Mouse (Mus musculus): ENCODE results near the gene Rnf215. TPM values are rescaled to one million over a fixed set of nuclear protein-coding genes. Genes with fewer than 3 reads are reported as not detected.
"Not testable (repeated sequence)": the region's sequence is repeated elsewhere in the genome, so short reads cannot be mapped to it uniquely, and the experiment has no call there.

Rnf215 gene
- polyA plus RNA-seq, 1 experiment: 39.5 TPM

DNA sequence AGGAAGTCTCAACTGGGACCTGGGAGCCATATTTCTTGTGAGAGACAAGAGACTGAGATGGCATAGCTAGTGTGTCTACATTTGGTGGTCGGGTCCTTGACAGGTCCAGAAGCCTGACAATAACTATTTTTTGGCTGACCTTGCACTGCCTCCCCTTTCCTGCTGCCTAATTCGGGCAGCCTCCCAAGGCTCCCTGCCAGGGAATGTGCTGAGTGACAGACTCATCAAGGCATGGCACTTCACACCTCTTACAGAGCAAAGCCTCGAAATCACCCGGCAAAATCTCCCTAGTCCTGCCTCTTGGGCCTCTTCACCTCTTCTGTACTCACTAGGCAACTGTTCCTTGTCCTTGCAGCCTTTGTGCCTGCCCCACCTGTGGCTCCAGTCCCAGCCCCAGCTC lies 42.7 kb downstream of the Rnf215 start:
- DNase-seq: no peak
- 4% methylated on average over 4 of the region's 4 CpGs for whole genome bisulfite sequencing
- no peak overlapping the region for H3K4me3 ChIP-seq (replicated peaks; ENCODE audit: insufficient read depth, low read depth, low read length)
- no peak for TF ChIP-seq POLR2A (IDR thresholded peaks at IDR 0.05; ENCODE audit: borderline replicate concordance, insufficient read depth, low read length)
- TF ChIP-seq CTCF (IDR thresholded peaks at IDR 0.05; ENCODE audit: borderline replicate concordance, insufficient read depth, low read depth, low read length): no peak
- no peaks in the 10 kb centered on the region for H3K27me3 ChIP-seq (ENCODE audit: control insufficient read depth, insufficient read depth, low read length)
- H3K27ac ChIP-seq (ENCODE audit: insufficient read depth, low read length): no peak overlapping the region
- H3K4me1 ChIP-seq (ENCODE audit: control insufficient read depth, insufficient read depth, low read length): no peaks in the 10 kb centered on the region

GRCm38 (mm10) chr11:4182061-4182460 lies 47.1 kb downstream of the Rnf215 start:
- Histone ChIP-seq H3K27me3 (ENCODE audit: control insufficient read depth, insufficient read depth, low read length) (no peaks in the 10 kb centered on the region), H3K27ac (ENCODE audit: insufficient read depth, low read length) (no peak overlapping the region), H3K4me1 (ENCODE audit: control insufficient read depth, insufficient read depth, low read length) (no peaks in the 10 kb centered on the region), H3K4me3 (replicated peaks; ENCODE audit: insufficient read depth, low read depth, low read length) (no peak overlapping the region)
- 0% methylated on average over 1 of the region's 1 CpGs for WGBS
- TF ChIP-seq POLR2A (IDR thresholded peaks at IDR 0.05; ENCODE audit: borderline replicate concordance, insufficient read depth, low read length): no peak
- TF ChIP-seq CTCF (IDR thresholded peaks at IDR 0.05; ENCODE audit: borderline replicate concordance, insufficient read depth, low read depth, low read length): no peak
- DNase-seq: no peak

DNA sequence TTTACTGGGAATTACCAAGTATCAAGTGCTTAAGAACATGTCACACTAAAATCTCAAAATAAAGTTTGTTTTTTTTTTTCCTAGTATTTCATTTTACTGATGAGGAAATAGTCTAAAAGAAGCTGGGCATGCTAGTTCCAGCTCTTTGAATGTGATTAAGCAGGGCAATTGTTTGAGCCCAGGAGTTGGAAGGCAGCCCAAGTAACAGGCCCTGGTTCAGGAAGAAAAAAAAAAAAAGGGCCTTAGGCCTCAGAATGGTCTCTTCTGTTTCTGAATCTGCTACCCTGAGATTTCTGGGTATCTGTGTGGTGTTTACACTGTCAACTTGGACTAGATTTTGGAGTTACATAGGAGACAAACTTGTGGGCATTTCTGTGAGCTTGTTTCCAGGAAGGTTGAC lies 48.5 kb downstream of the Rnf215 start:
- Histone ChIP-seq H3K4me1 (ENCODE audit: control insufficient read depth, insufficient read depth, low read length) (peaks cover 9% of the 10 kb centered on the region; the same call in 1 of the 2 replicates), H3K27ac (ENCODE audit: insufficient read depth, low read length) (no peak overlapping the region), H3K4me3 (replicated peaks; ENCODE audit: insufficient read depth, low read depth, low read length) (no peak overlapping the region), H3K27me3 (ENCODE audit: control insufficient read depth, insufficient read depth, low read length) (no peaks in the 10 kb centered on the region)
- no peak for TF ChIP-seq CTCF (IDR thresholded peaks at IDR 0.05; ENCODE audit: borderline replicate concordance, insufficient read depth, low read depth, low read length)
- no peak for TF ChIP-seq POLR2A (IDR thresholded peaks at IDR 0.05; ENCODE audit: borderline replicate concordance, insufficient read depth, low read length)
- DNase-seq: no peak

DNA sequence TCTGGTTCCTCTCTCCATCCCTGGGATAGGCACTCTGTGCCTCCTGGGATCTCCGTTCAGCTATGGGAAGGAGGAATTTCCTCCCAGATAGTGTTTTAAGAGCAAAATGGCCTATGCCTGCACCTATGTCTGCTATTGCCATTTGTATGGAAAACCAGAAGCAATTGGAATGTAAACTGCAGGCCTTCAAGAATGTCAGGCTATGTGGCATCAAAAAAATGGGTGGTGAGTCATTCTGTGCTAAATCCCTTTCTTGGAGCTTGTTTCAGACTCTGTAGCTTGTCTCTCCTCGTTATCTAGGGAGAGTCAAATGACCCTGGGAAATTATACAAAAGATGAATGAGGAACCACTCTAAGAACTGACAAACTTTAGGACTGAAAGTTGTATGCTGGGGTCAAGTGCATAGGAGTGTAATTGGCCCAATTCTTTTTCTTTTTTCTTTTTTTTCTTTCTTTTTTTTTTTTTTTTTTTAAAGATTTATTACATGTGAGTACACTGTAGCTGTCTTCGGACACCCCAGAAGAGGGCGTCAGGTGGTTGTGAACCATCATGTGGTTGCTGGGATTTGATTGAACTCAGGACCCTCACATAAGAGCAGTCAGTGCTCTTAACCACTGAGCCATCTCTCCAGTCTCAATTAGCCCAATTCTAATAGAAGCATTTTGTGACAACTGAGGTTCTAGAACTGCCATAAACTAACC lies 49.4 kb downstream of the Rnf215 start:
- Histone ChIP-seq H3K4me1 (ENCODE audit: control insufficient read depth, insufficient read depth, low read length) (peaks cover 9% of the 10 kb centered on the region; the same call in 1 of the 2 replicates), H3K27me3 (ENCODE audit: control insufficient read depth, insufficient read depth, low read length) (no peaks in the 10 kb centered on the region), H3K4me3 (replicated peaks; ENCODE audit: insufficient read depth, low read depth, low read length) (no peak overlapping the region), H3K27ac (ENCODE audit: insufficient read depth, low read length) (no peak overlapping the region)
- TF ChIP-seq CTCF (IDR thresholded peaks at IDR 0.05; ENCODE audit: borderline replicate concordance, insufficient read depth, low read depth, low read length): no peak
- TF ChIP-seq POLR2A (IDR thresholded peaks at IDR 0.05; ENCODE audit: borderline replicate concordance, insufficient read depth, low read length): no peak
- no peak for DNase-seq
- WGBS: 76% methylated on average over 4 of the region's 4 CpGs

DNA sequence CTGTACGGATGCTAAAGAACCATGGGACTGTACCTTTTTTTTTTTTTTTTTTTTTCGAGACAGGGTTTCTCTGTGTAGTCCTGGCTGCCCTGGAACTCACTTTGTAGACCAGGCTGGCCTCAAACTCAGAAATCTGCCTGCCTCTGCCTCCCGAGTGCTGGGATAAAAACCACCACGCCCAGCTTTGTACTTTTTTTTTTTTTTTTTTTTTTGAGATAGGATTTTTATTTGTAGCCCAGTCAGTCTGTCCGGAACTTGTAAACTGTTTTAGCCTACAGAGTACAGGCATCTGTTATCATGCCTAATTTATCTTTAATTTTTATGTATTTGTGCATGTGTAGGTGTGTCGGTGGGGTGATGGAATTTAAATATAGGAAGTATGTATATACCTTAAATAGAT lies 50.5 kb downstream of the Rnf215 start:
- H3K4me3 ChIP-seq (replicated peaks; ENCODE audit: insufficient read depth, low read depth, low read length); DNase-seq; H3K27me3 ChIP-seq (ENCODE audit: control insufficient read depth, insufficient read depth, low read length); H3K27ac ChIP-seq (ENCODE audit: insufficient read depth, low read length); H3K4me1 ChIP-seq (ENCODE audit: control insufficient read depth, insufficient read depth, low read length): not testable (repeated sequence)
- WGBS: 89% methylated on average over 6 of the region's 6 CpGs

DNA sequence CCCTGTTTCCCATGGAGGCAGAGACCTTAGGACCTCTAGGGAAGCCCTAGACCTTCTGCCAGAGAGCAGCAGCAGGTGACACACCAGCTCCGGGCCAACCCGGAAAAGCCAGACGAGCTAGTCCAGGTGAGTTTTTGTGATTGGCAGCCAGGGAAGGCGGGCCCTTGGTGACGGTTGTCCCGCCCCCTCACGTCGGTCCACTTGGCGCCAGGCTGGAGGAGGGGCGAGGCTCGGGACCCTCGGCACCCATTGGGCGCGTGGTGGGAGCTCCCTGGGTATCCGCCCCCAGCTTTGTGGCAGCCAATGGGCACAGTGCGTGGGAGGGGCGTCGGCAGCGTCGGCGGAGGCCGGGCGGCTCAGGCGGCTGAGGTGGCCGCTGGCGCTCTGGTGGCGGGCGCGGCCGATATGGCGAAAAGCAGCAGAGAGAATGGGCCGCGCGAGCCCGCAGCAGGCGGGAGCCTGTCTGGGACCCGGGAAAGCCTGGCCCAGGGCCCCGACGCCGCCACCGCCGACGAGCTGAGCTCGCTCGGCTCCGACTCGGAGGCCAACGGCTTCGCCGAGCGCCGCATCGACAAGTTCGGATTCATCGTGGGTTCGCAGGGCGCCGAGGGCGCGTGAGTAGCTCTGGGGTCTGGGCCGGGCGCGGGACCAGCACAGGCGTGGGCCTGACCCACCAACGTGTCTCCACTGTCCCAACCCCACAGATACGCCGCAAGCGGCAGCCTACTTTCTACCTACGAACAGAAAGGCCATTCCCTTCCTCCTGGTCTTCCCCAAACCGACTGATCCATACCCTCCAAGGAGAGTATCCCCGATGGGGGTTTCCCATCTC lies 51.7 kb downstream of the Rnf215 start, which contains the start of gene Tbc1d10a:
Gene Tbc1d10a, plus strand, starts transcription at position 304 of the 832 bp plus-strand sequence.
- peak; percentile 98 to 99 for DNase-seq
- Histone ChIP-seq H3K4me1 (ENCODE audit: control insufficient read depth, insufficient read depth, low read length) (peaks cover 9% of the 10 kb centered on the region; the same call in 1 of the 2 replicates), H3K4me3 (replicated peaks; ENCODE audit: insufficient read depth, low read depth, low read length) (peak within 1 kb of the TSS; percentile 90), H3K27ac (ENCODE audit: insufficient read depth, low read length) (peak within 1 kb of the TSS; percentile 44; the same call in 1 of the 2 replicates), H3K27me3 (ENCODE audit: control insufficient read depth, insufficient read depth, low read length) (no peaks in the 10 kb centered on the region)
- TF ChIP-seq CTCF (IDR thresholded peaks at IDR 0.05; ENCODE audit: borderline replicate concordance, insufficient read depth, low read depth, low read length): no peak
- TF ChIP-seq POLR2A (IDR thresholded peaks at IDR 0.05; ENCODE audit: borderline replicate concordance, insufficient read depth, low read length): peak; percentile 74
- 1% methylated on average over 66 of the region's 71 CpGs for WGBS

- no peaks in the 10 kb centered on the region for H3K27me3 ChIP-seq (ENCODE audit: control insufficient read depth, insufficient read depth, low read length)
- no peak overlapping the region for H3K27ac ChIP-seq (ENCODE audit: insufficient read depth, low read length)
- TF ChIP-seq CTCF (IDR thresholded peaks at IDR 0.05; ENCODE audit: borderline replicate concordance, insufficient read depth, low read depth, low read length) (no peak), POLR2A (IDR thresholded peaks at IDR 0.05; ENCODE audit: borderline replicate concordance, insufficient read depth, low read length) (no peak)
- 8% methylated on average over 9 of the region's 9 CpGs for WGBS
- peak overlapping the region; percentile 76 for H3K4me3 ChIP-seq (replicated peaks; ENCODE audit: insufficient read depth, low read depth, low read length)
- peak in 1 of 2 experiments; percentile 30 for DNase-seq
- H3K4me1 ChIP-seq (ENCODE audit: control insufficient read depth, insufficient read depth, low read length): peaks cover 9% of the 10 kb centered on the region; the same call in 1 of the 2 replicates
Measured at GRCm38 (mm10) chr11:4187318-4187700, 52.3 kb downstream of the Rnf215 start.

- no peaks in the 10 kb centered on the region for H3K27me3 ChIP-seq (ENCODE audit: control insufficient read depth, insufficient read depth, low read length)
- no peak for DNase-seq
- WGBS: 93% methylated on average over 6 of the region's 6 CpGs
- H3K4me1 ChIP-seq (ENCODE audit: control insufficient read depth, insufficient read depth, low read length): peaks cover 9% of the 10 kb centered on the region; the same call in 1 of the 2 replicates
- no peak for TF ChIP-seq POLR2A (IDR thresholded peaks at IDR 0.05; ENCODE audit: borderline replicate concordance, insufficient read depth, low read length)
- no peak for TF ChIP-seq CTCF (IDR thresholded peaks at IDR 0.05; ENCODE audit: borderline replicate concordance, insufficient read depth, low read depth, low read length)
- H3K4me3 ChIP-seq (replicated peaks; ENCODE audit: insufficient read depth, low read depth, low read length): no peak overlapping the region
- no peak overlapping the region for H3K27ac ChIP-seq (ENCODE audit: insufficient read depth, low read length)
Measured at GRCm38 (mm10) chr11:4189182-4189581, 54.2 kb downstream of the Rnf215 start.
